Mouse (Mus musculus) adrenal gland, postnatal 36 days (tissue): Measurements from ENCODE around the gene Cxadr. TPM values are rescaled to one million over a fixed set of nuclear protein-coding genes. Genes with fewer than 3 reads are reported as not detected.
A peak's percentile ranks its signal among the peaks of the same experiment; 100 is the strongest.
"Not testable (repeated sequence)": the region's sequence is repeated elsewhere in the genome, so short reads cannot be mapped to it uniquely, and the experiment has no call there.

ENCODE experiments used
- DNase-seq, 2 experiments: peaks; one replicate each; pipeline ENCODE4 v3.0.0; 2021; ENCODE audit warnings: mixed read lengths in 1 of 2
- total RNA-seq, 2 experiments: library from RNA; stranded (reverse); gene quantifications; 2 replicates each; pipeline ENCODE4 v1.2.3; 2021

The Cxadr gene
- total RNA-seq, 2 experiments from 2014 or later, result 6.7 to 32.1 TPM

DNA sequence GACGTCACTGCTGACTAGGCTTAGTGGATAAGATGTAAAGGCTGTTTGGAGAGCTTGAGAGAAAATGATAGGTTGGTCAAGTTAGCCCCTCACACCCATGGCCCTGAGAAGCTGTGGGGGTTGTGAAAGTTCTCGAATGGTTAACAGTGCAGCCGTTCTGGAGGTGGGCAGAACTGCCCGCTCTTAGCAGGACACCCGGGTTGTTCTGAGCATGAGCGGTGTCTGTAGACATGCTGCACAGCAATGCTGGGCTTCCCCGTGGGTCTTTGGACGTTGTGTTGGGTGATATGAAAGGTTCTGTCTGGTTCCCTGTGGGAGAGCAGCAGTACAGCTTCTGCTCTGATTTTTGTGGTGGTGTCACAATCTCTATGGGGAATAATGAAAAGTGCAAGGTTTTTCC is 5.3 kb downstream of the Cxadr start:
- no peak for DNase-seq

DNA sequence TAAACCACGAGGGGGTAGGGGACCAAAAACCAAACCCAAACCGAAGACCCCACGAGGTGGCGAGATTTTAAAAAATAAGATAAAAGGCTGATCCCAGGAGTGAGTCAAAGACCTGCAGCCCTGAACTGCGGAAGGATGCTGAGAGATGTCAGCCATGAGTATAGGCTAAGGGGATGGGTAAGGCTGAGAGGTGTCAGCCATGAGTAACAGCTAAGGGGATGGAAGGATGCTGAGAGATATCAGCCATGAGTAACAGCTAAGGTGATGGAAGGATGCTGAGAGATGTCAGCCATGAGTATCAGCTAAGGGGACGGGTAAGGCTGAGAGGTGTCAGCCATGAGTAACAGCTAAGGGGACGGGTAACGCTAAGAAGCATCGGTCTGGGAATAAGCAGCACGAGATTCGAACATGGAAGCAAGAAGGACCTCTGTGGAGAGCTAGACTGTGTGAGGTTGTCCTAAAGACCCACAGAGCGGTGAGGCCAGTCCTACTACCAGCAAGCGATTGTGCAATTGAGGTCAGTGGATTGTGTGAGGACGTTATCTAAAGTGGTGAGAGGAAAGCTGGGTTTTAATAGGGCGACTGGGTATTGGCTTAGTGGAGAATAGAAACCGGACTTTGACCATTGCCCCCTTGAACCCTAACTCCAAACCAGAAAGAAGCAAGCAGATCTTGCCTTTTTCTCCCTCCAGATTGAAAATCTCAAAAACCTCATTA is 6.3 kb downstream of the Cxadr start:
- no peak for DNase-seq

DNA sequence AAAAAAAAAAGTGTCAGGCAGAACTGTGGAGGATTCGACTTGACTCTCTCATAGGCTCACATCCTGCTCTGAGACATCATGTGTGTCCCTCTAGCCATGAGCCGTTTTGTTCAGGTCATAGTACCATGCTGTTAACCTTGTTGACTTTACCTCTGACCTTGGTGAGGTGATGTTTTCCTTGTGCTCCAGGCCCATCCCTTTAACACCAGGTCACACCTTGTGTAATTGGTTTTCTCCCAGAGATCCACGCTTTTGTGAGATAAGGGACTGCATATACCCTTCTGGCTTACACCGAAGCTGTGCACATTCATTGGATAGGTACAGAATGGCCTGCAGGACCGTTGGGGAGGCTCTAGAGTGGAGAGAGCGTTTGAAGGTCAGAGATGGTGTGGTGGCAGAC is 8.0 kb downstream of the Cxadr start:
- no peak for DNase-seq

DNA sequence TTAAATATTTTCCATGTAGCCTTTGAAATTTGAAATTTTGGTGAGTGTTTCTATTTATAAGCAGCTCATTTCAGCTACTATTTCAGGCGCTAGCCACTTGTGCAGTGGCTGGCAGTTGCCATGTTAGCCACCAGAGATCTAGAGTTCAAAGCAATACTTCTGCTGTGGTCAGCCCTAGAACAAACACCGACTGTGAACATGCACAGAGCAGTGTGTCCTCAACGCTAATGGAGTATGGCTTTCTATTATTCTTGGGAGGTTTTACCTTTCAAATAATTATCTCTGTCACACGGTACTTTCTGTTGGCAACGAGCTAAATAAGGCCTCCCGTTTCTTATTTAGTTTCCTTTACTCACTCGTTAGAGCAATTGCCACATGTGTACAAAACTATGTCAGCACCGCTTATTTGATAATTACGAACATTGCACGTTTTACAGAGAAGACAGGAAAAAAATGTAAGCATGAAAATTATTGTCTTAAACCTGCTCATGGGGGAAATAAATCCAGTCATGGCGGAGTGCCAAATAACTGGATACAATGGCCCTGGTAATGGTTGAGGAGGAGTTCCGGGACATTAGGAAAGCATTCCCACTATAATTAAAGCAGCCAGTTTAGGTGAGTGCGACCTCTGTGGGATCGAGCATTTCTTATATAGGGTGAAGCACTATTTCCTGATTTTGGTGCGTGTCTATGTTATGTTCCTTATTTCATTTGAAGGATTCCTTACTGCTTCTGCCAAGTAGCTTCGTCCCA is 12.0 kb downstream of the Cxadr start:
- DNase-seq, result no peak

DNA sequence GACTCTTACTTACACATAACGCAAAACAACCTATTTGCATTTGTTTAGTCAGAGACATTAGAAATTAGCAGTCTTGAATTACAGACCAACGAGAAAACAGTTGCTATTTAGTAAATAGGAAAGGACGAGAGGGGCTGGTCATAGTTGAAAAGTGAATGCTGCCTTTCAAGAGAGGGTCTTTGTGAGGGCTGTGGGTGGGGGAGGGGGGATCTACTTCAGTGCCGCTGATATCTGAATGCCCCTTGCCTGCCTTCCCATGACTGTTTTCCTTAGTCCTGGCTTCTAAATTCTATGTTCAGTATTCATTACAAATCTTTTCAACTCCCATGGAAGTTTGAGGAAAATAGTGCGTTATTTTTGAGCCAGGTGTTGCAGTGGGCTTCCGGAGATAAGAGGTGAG is 12.7 kb downstream of the Cxadr start:
- no peak for DNase-seq

DNA sequence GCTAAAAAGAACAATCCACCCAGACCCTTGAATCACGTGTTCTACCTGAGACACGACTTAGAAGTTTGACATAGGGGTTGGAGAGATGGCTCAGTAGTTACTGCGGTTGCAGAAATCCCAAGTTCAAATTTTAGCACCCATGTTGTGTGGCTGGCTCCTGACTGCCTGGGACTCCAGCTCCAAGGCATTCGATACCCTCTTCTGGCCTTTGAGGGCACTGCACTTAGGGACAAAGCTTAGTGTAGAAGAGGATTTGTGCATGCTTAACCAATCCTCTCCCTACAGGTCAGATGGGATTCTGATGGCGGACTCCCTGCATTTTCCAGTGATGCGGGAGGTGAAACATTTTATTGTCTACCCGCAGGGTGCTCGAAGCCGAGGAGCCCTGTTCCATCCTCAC is 15.6 kb downstream of the Cxadr start:
- DNase-seq, result peak; percentile 59 to 71

DNA sequence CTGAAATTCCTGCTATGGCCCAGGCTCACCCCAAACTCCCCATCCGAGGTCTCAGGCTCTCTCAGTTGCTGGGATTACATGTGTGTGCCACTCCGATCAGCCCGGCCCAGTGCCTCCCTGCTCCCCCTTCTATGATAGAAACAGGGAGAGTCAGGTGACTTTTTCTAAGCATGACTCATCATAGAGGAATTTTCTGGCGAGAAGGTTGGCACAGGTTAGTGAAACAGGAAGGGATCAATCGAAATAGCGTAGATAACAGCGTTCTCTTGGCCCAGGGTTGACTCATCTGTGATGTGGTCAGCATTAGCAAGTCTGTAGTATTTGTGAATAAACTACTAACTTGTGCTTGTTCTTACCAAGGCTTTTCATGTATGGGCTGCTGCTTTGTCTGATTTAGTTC is 16.7 kb downstream of the Cxadr start:
- peak; percentile 12 to 14 for DNase-seq

DNA sequence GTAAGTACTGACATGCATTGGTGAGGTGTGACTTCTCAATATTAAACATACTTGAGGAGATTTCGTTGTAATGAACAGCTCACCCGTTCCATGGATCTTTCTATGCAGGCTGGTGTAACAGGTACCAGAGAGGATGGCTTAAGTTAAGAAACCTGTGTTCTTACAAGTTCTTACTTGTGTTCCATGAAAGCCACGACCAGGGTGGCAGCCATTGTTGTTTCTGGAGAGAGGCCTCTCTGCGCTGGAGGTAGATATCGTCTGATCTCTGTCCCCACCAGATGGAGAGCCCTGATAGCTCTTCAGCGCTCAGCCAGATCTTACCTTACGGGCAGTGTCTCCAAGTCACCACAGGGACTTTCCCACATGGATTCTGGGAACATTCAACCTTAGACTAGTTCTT is 18.4 kb downstream of the Cxadr start:
- DNase-seq, result no peak

DNA sequence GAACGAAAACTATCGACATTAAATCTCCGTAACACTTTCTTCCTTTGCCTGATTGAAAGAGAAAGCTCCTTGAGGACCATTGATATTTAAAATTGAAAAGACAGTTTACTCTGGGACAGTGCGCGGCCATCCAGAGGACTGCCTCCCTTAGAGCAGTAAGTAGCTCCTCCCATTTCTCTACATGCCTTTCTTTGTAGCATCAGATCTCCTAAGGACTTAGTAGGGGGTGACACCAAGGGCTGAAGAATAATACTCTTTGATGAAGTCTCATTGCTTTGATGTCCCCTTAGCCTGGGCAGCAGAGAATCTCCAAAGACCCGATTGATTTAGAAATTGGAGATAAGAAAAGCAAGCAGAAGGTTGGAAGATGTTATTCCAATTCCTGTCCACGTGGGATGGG is 20.3 kb downstream of the Cxadr start:
- no peak for DNase-seq

DNA sequence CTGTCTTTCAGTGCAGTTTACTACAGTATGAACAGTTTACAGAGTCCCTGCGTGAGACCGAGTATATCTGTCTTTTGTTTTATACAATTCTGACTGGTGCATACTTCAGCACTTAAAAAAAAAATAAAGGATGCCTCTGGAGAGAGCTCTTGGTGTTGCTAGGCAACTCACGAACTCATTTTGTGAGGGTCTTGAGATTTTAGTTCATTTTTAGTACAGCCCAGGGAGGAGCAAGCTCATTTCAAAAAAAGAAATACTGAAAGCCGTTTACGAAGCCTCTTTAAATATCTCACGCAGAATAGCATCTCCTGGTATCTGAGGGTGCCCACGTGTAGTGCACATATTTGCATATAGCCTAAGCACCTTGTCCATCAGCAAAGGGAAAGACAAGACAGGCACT is 20.9 kb downstream of the Cxadr start:
- no peak for DNase-seq

DNA sequence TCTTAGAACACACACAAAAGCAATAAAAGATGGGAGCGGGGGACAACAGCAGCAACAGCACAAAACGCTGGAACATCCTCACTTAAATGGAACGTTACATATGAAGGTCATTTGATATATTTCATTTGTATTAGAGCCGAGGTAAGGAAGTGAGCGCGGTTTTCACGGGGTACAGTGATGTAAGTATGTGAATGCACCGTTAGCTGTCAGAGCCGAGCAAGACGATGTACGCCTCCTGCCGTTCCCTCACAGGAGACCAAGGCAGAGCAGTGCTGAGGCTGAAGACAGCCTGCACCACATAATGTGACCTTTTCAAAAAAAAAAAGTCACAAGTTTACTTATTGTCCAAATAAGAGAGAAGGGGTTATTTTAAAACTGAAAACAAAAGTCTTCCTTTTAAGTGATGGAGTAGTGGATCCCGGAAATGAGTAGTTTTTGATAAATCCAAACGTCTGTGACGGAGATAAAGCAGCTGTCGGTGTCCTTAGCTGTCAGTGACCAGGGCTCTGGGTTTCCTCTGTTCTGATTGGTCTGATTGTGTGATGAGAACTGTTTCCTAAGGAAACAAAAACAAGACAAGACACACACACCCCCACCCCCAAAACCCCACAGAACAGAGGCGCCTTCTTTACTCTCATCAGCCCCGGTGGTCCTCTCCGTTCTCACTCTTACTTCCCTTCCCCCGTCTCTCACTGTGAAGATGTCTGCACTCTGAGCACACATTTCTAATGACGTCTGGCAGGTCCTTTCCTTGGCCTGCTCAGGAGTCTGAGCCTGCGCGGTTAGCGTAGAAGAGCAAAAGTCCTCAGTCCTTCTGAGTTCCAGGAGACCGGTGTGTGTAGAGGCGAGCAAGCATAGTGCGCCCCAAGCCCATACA is 24.9 kb downstream of the Cxadr start:
- no peak for DNase-seq

DNA sequence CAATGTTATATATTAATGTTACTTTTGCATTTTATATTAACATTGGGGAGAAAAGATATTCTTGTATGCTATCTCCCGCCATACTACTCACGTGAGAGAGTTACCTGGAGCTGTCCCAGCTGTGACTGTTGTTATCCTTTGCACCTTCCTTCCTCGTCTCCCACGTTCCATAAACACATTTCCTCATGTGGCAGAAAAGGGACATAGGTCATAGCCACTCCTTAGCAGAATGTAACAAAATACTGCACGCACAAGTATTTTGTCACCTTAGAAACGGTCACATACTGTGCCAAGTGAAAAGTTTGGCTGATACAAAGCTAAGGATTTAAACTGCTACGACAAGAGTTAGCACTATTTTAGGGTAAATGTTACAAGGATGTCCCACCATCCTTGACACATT is 26.3 kb downstream of the Cxadr start:
- DNase-seq, result no peak

DNA sequence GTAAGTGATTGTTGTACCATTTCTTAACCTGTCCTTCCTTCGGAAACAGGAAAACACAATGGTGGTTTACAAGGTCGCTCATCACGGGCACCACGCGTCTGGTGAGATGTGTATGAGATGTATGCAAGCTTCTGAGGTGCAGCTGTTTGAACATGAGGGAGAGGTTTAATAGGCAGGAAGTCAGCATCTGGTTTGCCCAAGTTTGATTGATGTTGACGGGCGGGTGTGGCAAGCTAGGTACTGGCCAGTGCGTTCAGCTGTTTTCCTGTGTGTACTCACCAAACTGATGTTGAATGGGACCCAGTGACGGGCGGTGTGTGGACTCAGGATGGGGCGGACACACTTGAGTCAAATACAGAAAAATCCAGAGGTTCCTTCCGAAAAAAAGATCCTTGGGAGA is 26.7 kb downstream of the Cxadr start:
- DNase-seq, result no peak

DNA sequence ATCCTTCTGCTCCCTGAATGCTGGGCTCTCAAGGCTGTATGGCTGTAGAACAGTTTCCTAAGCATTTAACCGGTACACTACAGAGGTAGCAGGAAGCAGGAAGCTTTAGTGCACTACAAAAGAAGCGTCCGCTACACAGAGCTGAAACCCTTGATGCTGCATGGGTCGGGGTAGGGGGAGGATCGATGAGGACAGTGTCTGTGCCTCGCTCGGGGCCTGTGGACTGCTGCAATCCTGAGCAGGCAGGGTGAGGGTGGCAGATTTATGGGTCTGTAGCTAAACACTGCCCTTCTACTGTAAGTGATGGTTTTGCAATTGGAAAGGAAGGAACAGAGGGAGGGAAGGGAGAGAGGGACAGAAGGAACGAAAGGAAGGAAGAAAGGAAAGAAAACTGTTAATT is 35.9 kb downstream of the Cxadr start:
- peak; percentile 21 to 38 for DNase-seq

DNA sequence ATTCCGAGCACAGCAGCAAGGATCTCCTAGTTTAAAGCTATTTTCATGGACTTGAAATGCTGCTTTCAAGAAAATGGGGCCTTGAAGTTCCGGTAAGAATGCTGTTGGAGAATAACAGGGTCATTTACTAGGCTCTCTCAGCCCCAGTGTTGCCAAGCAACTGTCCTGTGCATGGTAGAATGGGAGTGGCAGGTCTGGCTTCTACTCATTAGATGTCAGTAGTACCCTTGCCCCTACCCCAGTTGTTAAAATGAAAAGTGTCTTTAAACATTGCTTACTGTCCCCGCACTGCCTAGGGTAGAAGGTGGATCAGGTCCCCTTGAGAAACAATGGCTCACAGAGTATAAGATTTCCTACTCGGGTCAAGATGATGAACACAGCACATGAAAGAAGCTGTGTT is 40.1 kb downstream of the Cxadr start:
- no peak for DNase-seq

DNA sequence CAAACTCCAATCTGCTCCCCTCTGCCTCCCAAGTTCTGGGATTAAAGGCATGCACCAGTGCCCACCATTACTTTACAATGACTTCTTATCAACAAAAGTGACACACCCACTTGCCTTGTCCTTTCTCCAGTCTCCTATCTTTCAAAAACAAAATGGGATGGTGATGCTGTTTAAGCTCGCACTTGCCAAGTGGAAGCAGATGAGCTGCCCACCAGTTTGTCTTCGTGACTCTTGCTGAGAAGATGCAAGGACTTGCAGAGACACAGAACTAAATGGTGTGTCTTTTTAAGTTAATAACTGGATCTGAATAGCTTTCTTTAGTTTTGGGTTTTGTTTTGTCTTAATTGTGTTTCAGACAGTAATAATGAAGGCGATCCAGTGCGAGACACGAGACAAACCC is 41.5 kb downstream of the Cxadr start:
- DNase-seq, result no peak

DNA sequence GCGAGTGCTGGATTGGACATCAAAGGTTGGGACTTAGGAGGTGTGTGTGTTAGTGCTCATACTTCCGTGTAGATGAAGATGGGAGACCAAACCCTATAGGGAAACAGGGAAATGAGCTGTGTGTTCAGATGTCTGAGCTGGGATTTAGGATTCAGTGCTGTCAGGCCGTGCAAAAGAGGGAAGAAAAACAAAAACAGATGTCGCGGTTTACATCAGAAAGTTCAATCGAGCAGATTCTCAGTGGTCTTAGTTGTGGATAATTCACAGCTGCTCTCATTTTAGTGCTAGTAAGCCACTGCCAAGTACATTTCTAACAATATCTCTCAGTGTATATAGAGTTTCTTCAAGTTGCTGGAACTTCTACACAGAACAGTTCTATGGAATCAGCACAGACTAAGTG is 42.5 kb downstream of the Cxadr start:
- DNase-seq, result no peak

DNA sequence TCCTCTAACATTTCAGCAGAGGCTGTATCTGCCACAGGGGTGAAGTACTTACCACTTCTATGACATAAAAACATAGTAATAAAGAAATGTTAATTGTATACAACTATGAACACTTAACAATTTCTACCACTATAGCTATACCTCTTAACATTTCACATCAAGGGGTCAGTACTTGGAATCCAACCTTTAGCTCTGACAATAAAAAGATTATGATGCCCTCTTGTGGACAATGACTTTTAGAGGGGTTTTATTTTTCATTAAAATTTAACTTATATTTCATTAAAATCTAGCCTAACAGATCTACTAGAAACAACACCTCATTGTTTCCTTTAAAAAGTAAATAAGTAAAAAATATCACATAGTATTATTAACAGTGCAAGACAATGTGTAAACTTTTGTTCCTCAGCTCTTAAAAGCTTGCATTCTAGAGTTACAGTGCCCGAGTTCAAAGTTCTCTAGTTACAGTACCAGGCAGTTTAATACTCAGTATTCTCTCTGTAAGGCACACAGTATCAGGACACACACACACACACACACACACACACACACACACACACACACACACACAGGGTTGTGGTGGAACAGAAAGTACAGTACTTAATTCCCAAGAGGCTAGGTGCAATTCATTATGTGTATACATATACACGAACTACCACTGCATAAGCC is 45.5 kb downstream of the Cxadr start:
- DNase-seq, result no peak

DNA sequence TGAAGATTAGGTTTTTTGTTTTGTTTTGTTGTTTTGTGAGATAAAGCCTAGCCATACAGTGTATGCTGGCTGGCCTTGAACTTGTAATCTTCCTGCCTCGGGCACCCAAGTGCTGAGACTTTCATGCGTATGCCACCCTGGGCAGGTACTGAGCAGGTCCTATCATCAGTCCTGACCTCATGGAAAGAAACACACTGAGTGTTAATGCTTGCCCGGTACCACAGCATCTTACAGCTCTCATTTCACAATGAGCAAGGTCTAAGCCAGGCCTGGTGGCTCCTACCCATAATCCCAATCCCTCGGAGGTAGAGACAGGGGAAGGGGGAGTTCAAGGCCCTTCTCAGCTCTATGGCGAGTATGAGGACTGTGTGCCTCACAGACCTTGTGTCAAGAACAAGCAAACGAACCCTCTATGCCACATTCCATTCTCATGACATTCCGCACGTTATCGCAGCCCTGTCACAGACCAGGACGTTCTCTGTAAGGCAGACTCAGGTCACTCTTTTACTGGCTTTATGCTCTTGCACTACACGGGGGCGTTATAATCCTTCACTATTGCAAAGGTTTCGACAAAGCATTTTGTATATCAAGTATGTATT is 46.1 kb downstream of the Cxadr start:
- peak; percentile 8 to 14 for DNase-seq

DNA sequence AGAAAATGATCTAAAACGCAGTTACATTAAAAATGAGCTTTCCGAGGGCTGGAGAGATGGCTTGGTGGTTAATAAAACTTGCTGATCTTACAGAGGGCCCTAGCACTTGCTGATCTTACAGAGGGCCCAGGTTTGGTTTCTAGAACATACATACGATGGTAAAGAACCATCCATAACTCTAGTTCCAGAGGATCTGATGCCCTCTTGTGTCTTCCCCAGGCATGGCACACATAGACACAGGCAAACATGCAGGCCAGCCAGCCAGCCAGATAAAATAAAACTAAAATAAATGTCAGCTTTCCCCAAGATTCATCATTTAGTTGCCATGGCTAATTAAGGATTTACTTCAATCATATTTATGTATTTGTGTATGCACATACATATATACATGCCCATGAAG is 56.5 kb downstream of the Cxadr start:
- no peak for DNase-seq

DNA sequence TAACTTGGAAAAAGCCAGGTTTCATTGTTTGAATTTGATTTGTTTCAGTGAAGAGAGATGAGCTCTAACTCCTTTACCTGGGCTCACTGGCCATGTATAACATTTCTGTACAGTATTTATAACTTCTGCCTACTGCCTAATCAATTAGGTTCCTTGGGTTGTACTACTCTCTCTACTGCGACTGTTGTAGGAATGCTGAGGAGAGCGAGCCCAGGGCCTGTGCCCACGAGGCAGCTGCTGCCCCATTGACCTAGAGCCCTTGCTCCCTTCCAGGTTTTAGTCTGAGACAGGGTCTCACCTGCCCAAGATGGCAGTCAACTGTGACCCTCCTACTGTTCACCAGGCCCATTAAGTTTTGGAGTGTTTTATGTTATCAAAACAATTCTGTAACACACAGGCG is 60.2 kb downstream of the Cxadr start:
- DNase-seq, result no peak

DNA sequence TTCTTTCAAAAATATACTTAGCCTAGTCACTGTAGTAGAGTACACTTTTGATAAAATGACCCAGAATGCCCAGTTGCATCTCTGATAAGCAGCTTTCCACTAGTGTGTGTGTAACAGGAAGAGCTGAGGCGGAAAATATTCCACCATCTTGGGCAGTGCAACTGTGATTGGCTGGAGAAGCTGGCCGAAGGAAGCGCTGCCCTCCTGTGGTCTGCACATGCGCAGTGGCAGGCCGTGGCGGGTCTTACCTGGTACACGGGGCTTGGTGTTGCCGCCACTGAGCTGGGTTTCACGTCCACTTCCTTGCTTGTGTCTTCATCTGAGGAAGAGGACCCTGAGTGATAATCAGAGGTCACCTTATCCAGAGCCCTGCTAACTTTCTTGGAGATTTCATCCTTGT is 63.3 kb downstream of the Cxadr start:
- DNase-seq, result not testable (repeated sequence)
